Mouse (Mus musculus) liver, embryonic 14.5 days (tissue): ENCODE data around the gene Tbrg4.

Source experiments
- CTCF ChIP-seq: IDR thresholded peaks from 2 replicates; pipeline ENCODE4 v1.5.1; 2016; ENCODE audit warnings: antibody characterized with exemption, low read depth, control low read depth
- EP300 ChIP-seq: IDR thresholded peaks from 2 replicates; pipeline ENCODE4 v1.6.1; 2016; ENCODE audit warnings: antibody characterized with exemption, low read depth

GRCm38 (mm10) chr11:6587249-6587940 is 38.5 kb downstream of the Tbrg4 start:
- TF ChIP-seq CTCF = no peak
- TF ChIP-seq EP300 = no peak
